Mouse (Mus musculus): ENCODE measurements around the gene Rp9.

DNA sequence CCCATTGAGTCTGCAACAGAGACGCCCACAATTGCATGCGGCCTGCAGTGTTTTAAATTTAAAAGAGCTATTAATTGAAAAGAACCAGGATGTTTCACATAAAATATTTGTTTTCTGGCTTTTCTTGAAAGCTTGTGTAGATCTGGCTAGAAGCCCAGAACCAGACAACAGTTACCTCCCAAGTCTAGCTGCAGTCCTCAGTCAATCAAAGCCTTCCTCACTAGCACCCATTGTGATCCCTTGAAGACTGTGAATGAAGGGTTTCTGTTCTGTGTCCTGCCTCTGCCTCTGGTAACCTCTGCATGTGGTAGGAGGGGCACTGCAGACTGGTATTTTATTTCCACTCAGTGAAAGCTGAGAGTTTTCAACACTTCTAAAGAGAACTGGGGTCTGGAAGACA lies 33.4 kb upstream of the Rp9 start:
- TF ChIP-seq POLR2A (IDR thresholded peaks at IDR 0.05; ENCODE audit: insufficient read depth, low read depth, low read length), result no peak
- TF ChIP-seq CTCF (IDR thresholded peaks at IDR 0.05; ENCODE audit: insufficient read depth, low read depth, low read length), result no peak
